Mouse (Mus musculus) hindbrain, embryonic 11.5 days (tissue): ENCODE measurements at regions not wholly inside any gene's neighbourhood (a gene's known extent, or its start where the extent isn't known, plus 50 kb on each side); places are given as distances from the start of the nearest gene placed in this dataset.

Experiments used
- ATAC-seq: fragments of 200-750 bp; cut with Nextera tagmentation; 2 replicates; pipeline ENCODE4 v1.8.0; 2017; ENCODE audit warnings: mild to moderate bottlenecking, moderate TSS enrichment, moderate library complexity; ENCODE audit not compliant: low FRiP score
- DNase-seq: peaks from one replicate; pipeline ENCODE4 v3.0.0-alpha.2; 2015; ENCODE audit warnings: low spot score
- H3K27ac ChIP-seq: fragments of 300-500 bp; sonication (generic); 2 replicates; pipeline ENCODE4 v1.5.1; 2014; ENCODE audit warnings: mild to moderate bottlenecking, low read depth, low read length
- H3K27me3 ChIP-seq: fragments of 300-500 bp; sonication (generic); 2 replicates; pipeline ENCODE4 v1.6.1; 2014; ENCODE audit warnings: mild to moderate bottlenecking, low read length, moderate library complexity, mixed read lengths; ENCODE audit not compliant: control insufficient read depth, insufficient read depth
- H3K36me3 ChIP-seq: fragments of 300-500 bp; sonication (generic); 2 replicates; pipeline ENCODE4 v1.6.1; 2014; ENCODE audit warnings: mild to moderate bottlenecking, low read length, moderate library complexity, mixed read lengths; ENCODE audit not compliant: control insufficient read depth, insufficient read depth
- H3K4me1 ChIP-seq: fragments of 300-500 bp; sonication (generic); replicated peaks from 2 replicates; pipeline ENCODE4 v1.6.1; 2014; ENCODE audit warnings: low read length, mixed read lengths; ENCODE audit not compliant: control insufficient read depth, insufficient read depth
- H3K4me2 ChIP-seq: fragments of 300-500 bp; sonication (generic); replicated peaks from 2 replicates; pipeline ENCODE4 v1.6.1; 2014; ENCODE audit warnings: mild to moderate bottlenecking, low read depth, low read length
- H3K4me3 ChIP-seq: fragments of 300-500 bp; sonication (generic); 2 replicates; pipeline ENCODE4 v1.5.1; 2014; ENCODE audit warnings: low read depth, low read length
- H3K9ac ChIP-seq: fragments of 300-500 bp; sonication (generic); 2 replicates; pipeline ENCODE4 v1.6.1; 2014; ENCODE audit warnings: low read depth, low read length
- H3K9me3 ChIP-seq: fragments of 300-500 bp; sonication (generic); 2 replicates; pipeline ENCODE4 v1.6.1; 2016; ENCODE audit warnings: low read length; ENCODE audit not compliant: control insufficient read depth
- WGBS: fragments of 180-500 bp; shearing (Covaris S2); extraction: QIAGEN DNeasy Blood & Tissue Kit; methylation state at CpG from one replicate; pipeline ENCODE4 v1.1.7; 2014; 5-methylcytosine and 5-hydroxymethylcytosine counted together

GRCm38 (mm10) chr8:104022231-104022630, 79.2 kb upstream of the Cdh5 start:
- WGBS: 84% methylated on average over 7 of the region's 7 CpGs
- no peaks in the 10 kb centered on the region for H3K36me3 ChIP-seq
- ATAC-seq: no peak
- no peaks in the 10 kb centered on the region for H3K9me3 ChIP-seq
- DNase-seq: no peak
- H3K4me2 ChIP-seq: no peak overlapping the region
- H3K27ac ChIP-seq: no peak overlapping the region
- H3K27me3 ChIP-seq: no peaks in the 10 kb centered on the region
- no peak overlapping the region for H3K9ac ChIP-seq
- H3K4me1 ChIP-seq: no peaks in the 10 kb centered on the region
- H3K4me3 ChIP-seq: no peak overlapping the region

DNA sequence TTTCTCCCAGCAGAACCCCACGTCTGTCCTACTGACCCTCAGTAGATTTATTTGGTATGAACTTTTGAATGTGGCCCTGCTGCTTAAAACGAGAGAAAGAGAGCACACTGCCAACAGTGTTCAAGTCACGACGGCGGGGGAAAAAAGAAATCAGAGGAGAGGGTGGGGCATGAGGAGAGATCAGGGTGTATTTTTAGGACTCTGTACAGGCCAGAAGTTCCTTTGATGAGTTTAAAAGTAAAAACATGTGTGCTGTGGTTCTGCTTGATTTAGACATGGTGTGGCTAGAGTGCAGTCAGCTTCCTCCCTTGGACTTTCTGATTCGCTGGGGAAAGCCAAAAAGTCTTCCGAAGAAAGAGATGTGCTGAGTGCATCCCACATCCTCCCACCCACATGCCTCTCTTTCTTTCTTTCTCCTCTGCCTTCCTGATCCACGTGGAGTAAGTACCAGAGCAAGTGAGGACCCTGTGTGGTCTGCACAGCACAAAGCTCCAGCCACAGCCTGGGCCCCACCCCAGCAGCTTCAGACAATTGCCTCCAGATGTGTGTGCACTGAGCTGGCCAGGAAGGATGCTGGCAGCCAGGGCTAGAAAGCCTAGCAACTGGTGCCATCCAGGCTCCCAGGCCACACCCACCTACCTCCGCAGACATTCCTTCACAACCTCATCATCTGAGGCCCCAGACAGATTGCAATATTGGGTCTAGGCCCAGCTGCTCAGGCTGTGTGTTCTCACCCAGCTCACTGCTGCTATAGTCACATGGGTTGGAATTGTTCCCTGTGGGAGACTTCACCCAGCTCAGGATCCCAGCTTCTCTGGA, 78.5 kb upstream of the Cdh5 start:
- H3K27ac ChIP-seq: no peak overlapping the region
- H3K4me2 ChIP-seq: no peak overlapping the region
- DNase-seq (peak; percentile 41), ATAC-seq (no peak)
- no peak overlapping the region for H3K9ac ChIP-seq
- H3K4me3 ChIP-seq: no peak overlapping the region
- no peaks in the 10 kb centered on the region for H3K36me3 ChIP-seq
- no peaks in the 10 kb centered on the region for H3K4me1 ChIP-seq
- H3K9me3 ChIP-seq: no peaks in the 10 kb centered on the region
- no peaks in the 10 kb centered on the region for H3K27me3 ChIP-seq
- WGBS: 51% methylated on average over 9 of the region's 9 CpGs

GRCm38 (mm10) chr8:104027161-104027821, 74.1 kb upstream of the Cdh5 start:
- no peak overlapping the region for H3K4me3 ChIP-seq
- no peaks in the 10 kb centered on the region for H3K36me3 ChIP-seq
- no peak overlapping the region for H3K9ac ChIP-seq
- no peaks in the 10 kb centered on the region for H3K9me3 ChIP-seq
- H3K4me1 ChIP-seq: no peaks in the 10 kb centered on the region
- no peak overlapping the region for H3K27ac ChIP-seq
- DNase-seq (peak; percentile 72), ATAC-seq (no peak)
- H3K4me2 ChIP-seq: no peak overlapping the region
- WGBS: 76% methylated on average over 11 of the region's 11 CpGs
- no peaks in the 10 kb centered on the region for H3K27me3 ChIP-seq

- H3K27ac ChIP-seq: no peak overlapping the region
- no peak overlapping the region for H3K9ac ChIP-seq
- 2% methylated on average over 22 of the region's 22 CpGs for WGBS
- DNase-seq: peak; percentile 92
- H3K4me1 ChIP-seq: no peaks in the 10 kb centered on the region
- peak; percentile 86 for ATAC-seq
- no peak overlapping the region for H3K4me3 ChIP-seq
- H3K27me3 ChIP-seq: no peaks in the 10 kb centered on the region
- no peaks in the 10 kb centered on the region for H3K9me3 ChIP-seq
- no peaks in the 10 kb centered on the region for H3K36me3 ChIP-seq
- peak overlapping the region; percentile 17 for H3K4me2 ChIP-seq
These were observed 72.8 kb upstream of the Cdh5 start for GRCm38 (mm10) chr8:104028626-104029025.

DNA sequence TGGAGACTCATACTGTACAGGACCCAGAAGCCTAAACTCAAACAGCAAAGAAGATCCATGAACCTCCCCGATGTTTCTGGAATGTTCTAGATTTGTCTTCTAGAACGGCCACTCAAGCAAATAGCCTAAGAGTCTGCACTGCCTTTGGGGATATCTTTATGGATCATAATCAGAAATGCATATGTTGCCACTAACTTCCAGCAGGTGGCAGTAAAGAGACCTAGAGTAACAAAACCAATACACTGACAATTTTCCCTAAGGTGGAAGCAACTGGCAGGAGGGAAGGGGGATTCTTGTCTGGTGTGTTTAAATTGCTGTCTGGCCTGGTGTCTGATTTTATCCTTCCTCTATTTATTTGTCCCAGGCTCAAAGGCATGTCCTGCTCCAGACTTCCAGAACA, 69.2 kb upstream of the Cdh5 start:
- WGBS: 95% methylated on average over 2 of the region's 2 CpGs
- H3K4me2 ChIP-seq: no peak overlapping the region
- ATAC-seq: no peak

DNA sequence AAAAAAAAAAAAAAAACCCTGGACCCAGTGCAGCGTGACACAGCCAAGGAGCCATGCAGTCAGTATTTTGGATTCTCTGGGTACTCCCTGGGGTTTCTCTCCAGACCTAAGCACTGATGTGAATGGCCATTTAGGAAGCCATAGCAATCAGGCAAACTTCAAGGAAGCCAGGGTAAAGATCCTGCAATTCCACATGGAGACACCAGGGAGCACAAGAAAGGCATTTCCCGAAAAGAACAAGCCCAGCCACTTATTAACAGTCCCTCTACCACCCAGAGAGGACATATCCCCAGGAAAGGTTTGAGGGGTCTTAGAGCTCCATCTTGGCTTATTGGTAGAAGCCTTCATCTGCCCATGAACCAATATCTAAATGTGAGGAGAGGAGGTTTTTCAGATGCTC, 68.3 kb upstream of the Cdh5 start:
- Histone ChIP-seq H3K4me3 (no peak overlapping the region), H3K4me2 (no peak overlapping the region), H3K27ac (no peak overlapping the region), H3K36me3 (no peaks in the 10 kb centered on the region), H3K9me3 (no peaks in the 10 kb centered on the region), H3K27me3 (no peaks in the 10 kb centered on the region), H3K4me1 (no peaks in the 10 kb centered on the region), H3K9ac (no peak overlapping the region)
- ATAC-seq (no peak), DNase-seq (peak; percentile 18)
- 45% methylated on average over 2 of the region's 2 CpGs for WGBS

More for the DNA sequence above, 69.2 kb upstream of the Cdh5 start:
- H3K9ac ChIP-seq: no peak overlapping the region
- H3K4me1 ChIP-seq: no peaks in the 10 kb centered on the region
- no peak overlapping the region for H3K4me3 ChIP-seq
- DNase-seq: peak; percentile 46
- H3K27me3 ChIP-seq: no peaks in the 10 kb centered on the region
- no peak overlapping the region for H3K27ac ChIP-seq
- no peaks in the 10 kb centered on the region for H3K36me3 ChIP-seq
- H3K9me3 ChIP-seq: no peaks in the 10 kb centered on the region

DNA sequence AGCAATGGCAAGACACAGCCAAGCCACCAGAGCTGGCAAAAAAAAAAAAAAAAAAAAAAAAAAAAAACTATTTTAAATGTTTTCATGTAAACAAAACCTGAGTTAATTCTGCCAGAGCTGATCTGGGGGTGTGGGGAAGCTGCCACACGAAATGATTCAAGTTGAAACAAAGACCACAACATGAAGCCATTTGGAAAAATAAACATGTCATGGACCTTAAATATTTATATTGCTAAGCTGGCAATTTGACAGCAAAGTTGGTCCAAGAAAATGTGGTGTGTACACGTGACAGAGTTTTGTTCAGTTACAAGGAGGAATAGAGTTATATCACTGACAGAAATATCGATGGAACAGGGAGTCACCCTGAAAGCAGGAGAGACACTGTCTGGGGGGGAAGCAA, 67.1 kb upstream of the Cdh5 start:
- Histone ChIP-seq H3K27me3 (no peaks in the 10 kb centered on the region), H3K4me1 (no peaks in the 10 kb centered on the region), H3K4me2 (no peak overlapping the region), H3K9me3 (no peaks in the 10 kb centered on the region), H3K27ac (no peak overlapping the region), H3K9ac (no peak overlapping the region), H3K4me3 (no peak overlapping the region), H3K36me3 (no peaks in the 10 kb centered on the region)
- 81% methylated on average over 3 of the region's 3 CpGs for WGBS
- DNase-seq: no peak
- ATAC-seq: no peak

DNA sequence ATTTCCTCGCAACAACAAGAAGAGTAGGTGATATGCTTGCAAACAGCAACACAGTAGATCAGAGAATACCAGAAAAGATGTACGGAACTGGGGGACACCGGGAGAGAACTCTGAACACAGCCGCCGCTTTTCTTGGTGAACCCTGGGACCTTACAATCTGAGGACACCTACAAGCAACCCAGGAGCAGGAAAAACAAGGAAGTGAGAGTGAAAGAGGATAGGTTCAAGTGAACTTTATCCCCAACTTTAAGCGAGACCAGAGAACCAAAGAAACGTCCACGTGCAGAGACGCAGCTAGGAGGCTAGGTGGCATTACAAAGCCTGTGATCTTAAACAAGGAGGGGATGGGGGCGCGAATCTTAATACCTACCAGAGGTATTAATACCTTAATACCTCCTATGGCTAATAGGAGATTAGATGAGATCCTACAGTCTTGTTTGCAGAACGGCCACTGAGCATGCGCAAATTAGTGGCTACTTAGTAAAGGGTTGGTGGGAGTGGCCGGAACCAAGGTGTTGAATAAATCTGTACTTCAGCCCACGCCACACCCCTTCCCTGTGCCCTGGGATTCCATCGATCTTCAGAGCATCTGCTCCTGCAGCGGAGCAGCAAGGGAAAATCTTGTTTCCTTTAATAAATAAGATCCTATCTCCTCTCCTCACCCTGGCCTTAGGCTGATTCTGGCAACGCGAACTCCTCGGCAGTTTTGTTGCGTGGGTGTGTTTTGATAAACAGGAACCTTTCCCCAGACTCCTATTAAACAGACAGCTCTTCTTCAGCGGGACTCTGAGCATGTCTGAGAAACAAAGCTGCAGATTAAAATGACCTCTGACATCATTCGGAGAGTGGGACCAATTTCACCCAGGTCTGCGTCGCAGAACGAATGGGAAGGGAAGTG, 64.6 kb upstream of the Cdh5 start:
- no peaks in the 10 kb centered on the region for H3K4me1 ChIP-seq
- H3K9ac ChIP-seq: no peak overlapping the region
- DNase-seq (no peak), ATAC-seq (no peak)
- 82% methylated on average over 26 of the region's 26 CpGs for WGBS
- no peaks in the 10 kb centered on the region for H3K27me3 ChIP-seq
- no peak overlapping the region for H3K4me3 ChIP-seq
- H3K9me3 ChIP-seq: no peaks in the 10 kb centered on the region
- H3K36me3 ChIP-seq: no peaks in the 10 kb centered on the region
- H3K4me2 ChIP-seq: no peak overlapping the region
- H3K27ac ChIP-seq: no peak overlapping the region
